Mouse (Mus musculus): Measurements from ENCODE around the gene Ctnnb1.

The Ctnnb1 gene

GRCm38 (mm10) chr9:121005961-121006360, 76.9 kb downstream of the Ctnnb1 start:
- no peak for DNase-seq

Data from lung, postnatal 14 days (tissue).